Mouse (Mus musculus): ENCODE results near the gene Ccdc173.
A peak's percentile ranks its signal among the peaks of the same experiment; 100 is the strongest.
"Not testable (repeated sequence)": the region's sequence is repeated elsewhere in the genome, so short reads cannot be mapped to it uniquely, and the experiment has no call there.

Ccdc173 gene

DNA sequence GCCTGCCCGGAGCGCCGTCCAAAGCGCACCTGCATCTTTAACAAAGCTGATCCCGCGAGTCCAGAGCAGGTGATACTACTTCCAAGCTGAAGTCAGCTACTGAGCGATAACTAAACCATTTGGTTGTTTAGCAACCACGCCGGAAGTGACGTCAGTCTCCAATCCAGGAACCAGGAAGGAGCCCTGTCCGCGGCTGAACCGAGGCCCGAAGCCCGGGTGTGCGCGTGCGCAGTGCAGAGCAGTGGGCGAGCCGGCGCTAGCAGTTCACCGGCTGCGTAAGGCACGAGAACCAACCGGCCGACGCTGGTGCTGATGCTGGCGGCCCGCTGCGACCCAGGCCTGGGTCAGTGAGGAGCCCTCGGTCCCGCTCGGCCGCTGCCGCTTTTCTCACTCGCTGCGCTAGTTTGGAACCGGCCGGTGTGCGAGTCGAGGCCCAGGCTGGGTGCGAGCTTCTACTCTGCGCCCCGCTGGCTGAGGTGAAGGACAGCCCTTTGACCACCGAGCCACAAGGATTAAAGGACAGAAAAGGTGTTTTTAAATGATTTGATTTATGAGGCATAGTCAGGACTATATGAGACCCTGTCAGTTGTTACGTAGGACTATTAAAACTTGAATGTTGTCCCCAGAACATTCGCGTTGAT is at the start of gene Ccdc173, which contains the start of gene Phospho2:
TSS of gene Ccdc173 (minus strand) at position 147 of the 641 bp plus-strand sequence.
TSS of gene Phospho2 (plus strand) at position 195 of the 641 bp plus-strand sequence.
- peak; percentile 96 for DNase-seq (ENCODE audit: low spot score)

- DNase-seq (ENCODE audit: low spot score) = no peak
Measured at GRCm38 (mm10) chr2:69838707-69839106, 49.3 kb upstream of the Ccdc173 start.

DNA sequence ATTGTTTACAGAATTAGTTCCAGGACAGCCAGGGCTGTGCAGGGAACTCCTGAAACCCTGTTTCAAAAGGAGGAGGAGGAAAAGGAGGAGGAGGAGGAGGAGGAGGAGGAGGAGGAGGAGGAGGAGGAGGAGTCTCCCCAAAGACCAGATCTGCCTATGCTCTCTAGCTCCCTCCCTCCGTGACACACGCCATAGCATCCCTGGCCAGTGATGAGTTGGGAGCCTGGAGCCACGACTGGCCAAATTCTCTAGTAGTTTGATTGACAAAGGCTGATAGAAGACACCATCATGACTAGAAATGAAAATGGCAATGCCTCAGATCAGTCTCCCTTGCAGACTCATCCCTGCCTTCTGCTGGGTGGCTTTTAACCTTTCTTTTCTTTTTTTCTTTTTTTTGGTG is 48.6 kb upstream of the Ccdc173 start:
- no peak for DNase-seq (ENCODE audit: low spot score)

GRCm38 (mm10) chr2:69837244-69837967 is 48.0 kb upstream of the Ccdc173 start:
- no peak for DNase-seq (ENCODE audit: low spot score)

DNA sequence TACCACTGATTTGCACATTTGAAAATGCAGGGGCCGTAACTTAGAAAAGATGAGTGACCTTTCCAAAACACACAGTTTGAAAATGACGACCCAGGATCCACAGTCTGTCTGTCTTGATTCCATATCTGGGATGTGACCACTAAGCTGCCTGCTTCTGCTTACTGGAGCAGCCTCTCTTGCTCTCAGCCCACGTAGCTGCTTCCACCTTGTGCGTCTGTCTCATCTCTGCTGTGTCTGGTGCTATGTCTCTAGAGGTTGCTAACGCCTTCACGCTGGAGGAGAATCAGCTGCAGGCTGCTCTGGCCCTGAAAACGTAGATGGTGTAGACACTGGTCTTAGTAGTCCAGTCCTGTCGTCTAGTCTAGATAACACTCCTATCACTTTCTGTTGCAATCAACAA is 40.7 kb upstream of the Ccdc173 start:
- no peak for DNase-seq (ENCODE audit: low spot score)

DNA sequence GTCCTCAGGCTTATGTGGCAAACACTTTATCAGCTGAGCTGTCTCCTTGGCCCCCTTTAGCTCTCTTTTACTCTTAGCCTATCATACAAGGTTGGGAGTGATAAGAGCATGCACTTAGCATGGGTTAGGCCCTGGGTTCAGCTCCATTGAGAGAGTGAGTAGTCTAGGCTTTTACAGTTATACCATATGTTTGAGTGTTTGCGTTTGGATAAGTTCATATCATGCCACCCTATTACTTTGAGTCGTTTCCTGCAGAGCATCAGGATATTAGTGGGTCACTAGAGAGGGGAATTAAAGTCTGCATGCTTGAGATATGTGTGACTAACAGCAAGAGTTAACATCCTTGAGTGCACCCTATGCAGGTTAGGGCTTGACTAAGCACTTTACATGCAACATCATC is 40.3 kb upstream of the Ccdc173 start:
- DNase-seq (ENCODE audit: low spot score) = no peak

GRCm38 (mm10) chr2:69828031-69828430 is 38.7 kb upstream of the Ccdc173 start:
- no peak for DNase-seq (ENCODE audit: low spot score)

DNA sequence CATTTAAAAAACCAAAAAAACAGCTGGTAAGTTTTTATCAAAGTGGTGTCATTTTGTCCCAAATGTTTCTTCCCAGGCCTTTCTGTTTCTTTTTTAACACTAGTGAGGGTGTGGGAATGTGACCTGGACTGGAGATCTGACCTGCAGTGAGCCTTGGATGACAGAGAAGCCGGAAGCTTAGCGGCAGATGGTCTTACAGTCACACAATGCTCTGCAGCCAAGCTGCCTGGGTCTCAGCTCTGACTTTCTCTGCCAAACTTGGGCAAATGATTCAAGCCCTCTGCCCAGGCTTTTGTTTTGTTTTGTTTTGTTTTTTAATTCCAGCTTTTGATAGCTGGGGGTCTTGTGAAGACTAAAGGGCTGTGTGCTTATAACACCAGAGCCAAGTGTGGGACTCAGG is 37.0 kb upstream of the Ccdc173 start:
- no peak for DNase-seq (ENCODE audit: low spot score)

GRCm38 (mm10) chr2:69825898-69826297 is 36.5 kb upstream of the Ccdc173 start:
- no peak for DNase-seq (ENCODE audit: low spot score)

DNA sequence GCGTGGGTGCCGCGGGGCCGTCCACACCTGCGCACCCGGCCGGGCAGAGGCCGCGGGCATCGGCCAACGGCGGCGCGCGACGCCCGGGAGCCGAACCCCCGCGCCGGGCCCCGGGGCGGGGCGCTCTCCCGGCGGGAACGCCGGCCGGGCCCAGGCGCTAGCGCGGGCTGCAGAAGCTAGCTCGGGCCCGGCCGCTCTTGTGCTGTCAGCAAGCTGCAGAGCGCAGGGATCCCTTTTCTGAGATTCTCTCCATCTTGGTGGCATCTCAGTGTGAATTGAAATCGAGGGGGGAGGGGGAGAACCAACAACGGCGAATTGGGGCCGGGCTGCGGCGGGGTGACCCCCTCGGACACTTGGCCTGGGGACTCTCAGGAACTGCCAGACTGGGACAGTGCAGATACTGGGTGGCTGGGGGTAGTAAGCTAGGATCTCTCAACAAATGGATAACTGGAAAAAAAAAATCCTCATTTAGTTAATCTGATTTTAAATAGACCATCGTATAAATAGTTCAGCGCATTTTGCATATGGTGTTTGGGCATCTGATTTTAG is 33.8 kb upstream of the Ccdc173 start:
- peak; percentile 38 for DNase-seq (ENCODE audit: low spot score)

DNA sequence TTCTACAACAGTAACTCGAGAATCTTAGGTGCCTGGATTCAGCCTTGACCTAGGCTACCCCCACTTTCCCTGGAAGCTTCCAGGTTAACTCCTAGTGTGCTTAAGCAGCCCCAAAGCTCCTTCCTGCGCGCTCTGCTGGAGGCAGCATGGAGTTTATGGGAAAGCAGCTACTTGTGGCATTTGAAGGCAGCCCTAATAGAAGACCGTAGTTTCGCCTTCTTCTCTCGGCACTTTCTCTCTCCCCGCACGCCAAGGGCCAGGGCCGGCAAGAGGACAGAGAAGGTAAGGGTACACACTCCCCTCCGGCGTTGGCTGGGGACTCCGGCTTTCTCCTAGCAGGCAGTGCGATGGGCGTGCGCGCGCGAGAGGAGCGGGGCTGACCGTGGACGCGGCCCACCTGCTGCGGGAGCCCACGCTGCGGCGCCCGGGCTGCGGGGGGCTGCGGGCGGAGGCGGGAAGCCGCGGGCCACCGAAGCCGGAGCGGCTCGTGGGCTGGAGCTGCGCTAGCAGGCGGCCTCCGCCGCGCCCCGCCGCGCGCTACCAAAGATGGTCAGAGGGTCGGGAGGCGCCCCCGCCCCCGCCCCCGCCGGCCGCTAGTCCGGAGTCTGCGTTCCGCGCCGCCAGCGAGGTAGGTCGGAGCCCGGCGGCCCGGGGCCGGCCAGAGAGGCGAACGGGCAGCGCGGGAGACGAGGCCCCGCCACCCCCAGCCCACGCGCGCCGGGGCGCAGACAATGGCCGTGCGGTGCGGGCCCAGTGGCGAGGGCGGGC is 33.2 kb upstream of the Ccdc173 start:
- DNase-seq (ENCODE audit: low spot score) = peak; percentile 62

DNA sequence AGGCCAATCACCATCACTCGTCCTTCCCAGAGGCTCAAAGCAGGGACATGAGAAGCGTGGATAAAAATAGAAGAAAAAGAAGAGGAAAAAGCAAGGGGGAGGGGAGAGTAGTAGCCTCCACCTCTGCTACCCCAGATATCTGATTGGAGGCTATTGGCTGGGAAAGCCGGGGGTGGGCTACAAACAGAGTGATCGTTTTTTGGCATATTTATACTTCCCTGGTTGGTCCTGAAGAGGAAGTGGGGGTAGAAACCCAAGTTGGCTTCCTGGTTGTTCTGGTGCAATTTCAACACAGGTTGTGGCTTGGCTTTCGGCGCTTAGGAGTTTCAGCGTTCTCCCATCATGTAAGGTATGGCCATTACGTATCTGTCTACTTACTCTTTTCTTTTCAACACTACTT is 32.3 kb upstream of the Ccdc173 start, which contains the start of gene Klhl23:
TSS of gene Klhl23 (plus strand) at position 234 of the 400 bp plus-strand sequence.
- DNase-seq (ENCODE audit: low spot score) = no peak

DNA sequence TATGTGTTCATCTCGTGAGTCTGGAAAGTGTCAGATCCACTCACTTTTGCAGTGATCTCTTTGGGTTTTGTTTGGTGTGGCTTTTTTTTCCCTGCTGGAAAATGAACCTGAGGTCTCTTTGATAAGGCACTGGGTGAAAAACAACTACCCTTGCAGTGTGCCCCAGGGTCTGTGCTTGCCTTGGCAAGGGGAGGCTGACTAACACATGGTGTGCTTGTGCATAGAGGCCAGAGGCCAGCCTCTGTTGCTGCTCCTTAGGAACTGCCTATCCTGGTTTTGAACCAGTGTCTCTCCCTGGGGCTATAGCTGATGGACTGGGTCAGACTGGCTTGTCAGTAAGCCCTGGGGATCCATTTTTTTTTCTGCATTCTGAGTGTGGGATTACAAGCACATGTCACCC is 30.8 kb upstream of the Ccdc173 start:
- no peak for DNase-seq (ENCODE audit: low spot score)

GRCm38 (mm10) chr2:69818350-69819085 is 29.1 kb upstream of the Ccdc173 start:
- DNase-seq (ENCODE audit: low spot score) = no peak

GRCm38 (mm10) chr2:69816575-69816974 is 27.2 kb upstream of the Ccdc173 start:
- no peak for DNase-seq (ENCODE audit: low spot score)

GRCm38 (mm10) chr2:69811349-69811748 is 22.0 kb upstream of the Ccdc173 start:
- DNase-seq (ENCODE audit: low spot score) = not testable (repeated sequence)

DNA sequence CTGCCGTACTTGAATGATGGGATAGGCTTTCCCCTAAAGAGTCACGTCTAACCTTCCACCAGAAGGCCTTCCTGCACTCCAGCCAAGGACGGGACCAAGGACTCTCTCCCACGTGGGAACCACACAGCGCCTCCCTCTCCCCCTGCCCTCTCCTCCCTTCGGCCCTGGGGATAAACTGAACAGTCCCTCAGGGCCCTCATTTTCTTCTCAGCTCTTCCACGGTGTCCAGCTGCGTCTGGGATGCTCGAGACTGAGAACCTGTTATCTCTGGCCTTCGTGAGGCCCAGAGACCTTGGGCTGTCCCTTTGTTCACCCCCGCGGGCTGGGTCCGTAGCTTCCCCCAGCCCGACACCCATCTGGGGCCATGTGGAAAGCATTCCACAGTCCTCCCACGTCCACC is 20.8 kb upstream of the Ccdc173 start:
- DNase-seq (ENCODE audit: low spot score) = no peak

GRCm38 (mm10) chr2:69804663-69805062 is 15.3 kb upstream of the Ccdc173 start:
- DNase-seq (ENCODE audit: low spot score) = not testable (repeated sequence)

DNA sequence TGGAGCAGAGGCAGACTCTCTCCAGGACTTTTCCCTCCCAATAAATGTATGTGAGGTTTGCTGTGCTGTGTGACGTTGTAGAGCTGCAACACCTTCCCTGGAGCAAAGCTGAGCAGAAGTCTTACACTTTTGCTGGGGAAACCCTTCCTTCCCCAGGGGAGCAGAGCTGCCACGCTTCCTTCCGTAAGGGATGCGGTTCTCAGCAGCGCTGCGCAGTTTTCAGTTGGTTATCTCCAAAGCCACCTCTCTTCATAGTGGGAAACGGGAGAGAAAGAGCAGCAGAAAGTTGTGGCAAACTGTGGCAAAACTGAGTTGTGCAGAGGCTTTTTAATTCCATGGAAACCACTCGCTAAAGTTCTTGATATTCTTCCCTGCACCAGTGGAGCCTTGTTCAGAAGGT is 14.4 kb upstream of the Ccdc173 start:
- DNase-seq (ENCODE audit: low spot score) = no peak

DNA sequence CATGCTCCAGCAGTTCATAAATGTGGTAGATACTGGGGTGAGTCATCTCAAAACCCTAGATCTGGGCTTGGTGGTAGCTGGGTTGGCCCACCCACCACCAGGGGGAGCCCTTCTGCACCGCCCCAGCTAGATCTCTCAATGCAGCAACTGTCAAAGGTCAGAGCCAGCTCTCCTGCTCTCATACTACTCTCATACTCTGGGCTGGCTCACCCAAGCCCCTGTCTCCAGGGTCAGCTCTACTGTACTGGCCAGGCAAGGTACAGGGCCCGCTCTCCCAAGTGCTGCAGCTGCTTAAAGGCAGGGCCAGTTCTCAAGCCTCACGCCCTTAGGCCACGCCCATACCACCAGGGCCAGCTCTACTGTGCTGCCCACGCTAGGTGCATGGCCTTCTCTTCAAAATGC is 13.5 kb upstream of the Ccdc173 start:
- peak; percentile 49 for DNase-seq (ENCODE audit: low spot score)

- DNase-seq (ENCODE audit: low spot score) = no peak
Measured at GRCm38 (mm10) chr2:69790722-69791121, 1.3 kb upstream of the Ccdc173 start.

GRCm38 (mm10) chr2:69790285-69790684 is 910 bp upstream of the Ccdc173 start:
- DNase-seq (ENCODE audit: low spot score) = peak; percentile 90

Measured in yolk sac, embryonic 10.5 days (tissue).